Mouse (Mus musculus): Measurements from ENCODE around the gene Col4a5.

GRCm38 (mm10) chrX:141590242-141590641 lies 115.1 kb downstream of the Col4a5 start:
- no peak for TF ChIP-seq POLR2A (IDR thresholded peaks at IDR 0.05; ENCODE audit: control insufficient read depth, extremely low read depth, insufficient read depth, low read length, poor library complexity)
- no peak for TF ChIP-seq CTCF (IDR thresholded peaks at IDR 0.05; ENCODE audit: borderline replicate concordance, control insufficient read depth, extremely low read depth, insufficient read depth, low read length, poor library complexity)

All from thymus, adult 2 months (tissue).